Mouse (Mus musculus): ENCODE measurements around the gene Birc3. TPM values are rescaled to one million over a fixed set of nuclear protein-coding genes. Genes with fewer than 3 reads are reported as not detected.

The Birc3 gene
- total and polyA plus RNA-seq, 2 experiments from 2014 or later = 1.5 to 2.3 TPM

DNA sequence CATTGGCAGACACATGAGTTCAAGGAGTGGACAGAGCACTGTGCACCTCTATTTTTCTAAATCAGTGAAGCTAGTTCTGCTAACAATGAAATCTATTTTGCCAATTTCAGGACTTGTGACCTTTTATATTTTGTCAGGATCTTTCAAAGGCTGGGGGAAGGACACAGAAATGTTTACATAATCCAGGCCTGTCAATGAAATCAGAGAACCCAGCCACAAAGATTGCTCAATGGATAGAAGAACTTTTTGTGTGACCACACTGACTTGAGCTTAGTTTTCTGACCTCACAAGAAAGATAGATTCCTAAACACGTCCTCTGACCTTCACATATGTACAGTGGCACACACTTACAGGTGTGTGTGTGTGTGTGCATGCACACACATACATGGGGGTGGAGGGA is 18.2 kb upstream of the Birc3 start:
- no peaks in the 10 kb centered on the region for H3K4me1 ChIP-seq (ENCODE audit: insufficient read depth, low read length)
- no peak for TF ChIP-seq CTCF (IDR thresholded peaks at IDR 0.05)
- no peak overlapping the region for H3K27ac ChIP-seq (ENCODE audit: low read depth, low read length)
- no peak overlapping the region for H3K4me2 ChIP-seq (ENCODE audit: low read depth, low read length, poor library complexity, severe bottlenecking)
- no peak overlapping the region for H3K9ac ChIP-seq (replicated peaks; ENCODE audit: low read length, poor library complexity, severe bottlenecking)
- no peak for DNase-seq (ENCODE audit: low spot score)
- H3K9me3 ChIP-seq (ENCODE audit: low read length) = no peaks in the 10 kb centered on the region
- H3K36me3 ChIP-seq (ENCODE audit: insufficient read depth, low read length) = no peaks in the 10 kb centered on the region
- no peaks in the 10 kb centered on the region for H3K27me3 ChIP-seq (ENCODE audit: insufficient read depth, low read length)
- H3K4me3 ChIP-seq (ENCODE audit: low read depth, low read length) = no peak overlapping the region
- WGBS = 82% methylated on average over 1 of the region's 1 CpGs
- ATAC-seq (ENCODE audit: low FRiP score) = no peak

GRCm38 (mm10) chr9:7884346-7884745 is 11.4 kb upstream of the Birc3 start:
- Histone ChIP-seq H3K4me1 (ENCODE audit: insufficient read depth, low read length) (no peaks in the 10 kb centered on the region), H3K9ac (replicated peaks; ENCODE audit: low read length, poor library complexity, severe bottlenecking) (no peak overlapping the region), H3K4me2 (ENCODE audit: low read depth, low read length, poor library complexity, severe bottlenecking) (no peak overlapping the region), H3K36me3 (ENCODE audit: insufficient read depth, low read length) (no peaks in the 10 kb centered on the region), H3K4me3 (ENCODE audit: low read depth, low read length) (no peak overlapping the region), H3K27ac (ENCODE audit: low read depth, low read length) (no peak overlapping the region), H3K27me3 (ENCODE audit: insufficient read depth, low read length) (no peaks in the 10 kb centered on the region), H3K9me3 (ENCODE audit: low read length) (no peaks in the 10 kb centered on the region)
- TF ChIP-seq CTCF (IDR thresholded peaks at IDR 0.05) = no peak
- ATAC-seq (ENCODE audit: low FRiP score) = no peak
- 97% methylated on average over 3 of the region's 3 CpGs for WGBS
- no peak for DNase-seq (ENCODE audit: low spot score)

DNA sequence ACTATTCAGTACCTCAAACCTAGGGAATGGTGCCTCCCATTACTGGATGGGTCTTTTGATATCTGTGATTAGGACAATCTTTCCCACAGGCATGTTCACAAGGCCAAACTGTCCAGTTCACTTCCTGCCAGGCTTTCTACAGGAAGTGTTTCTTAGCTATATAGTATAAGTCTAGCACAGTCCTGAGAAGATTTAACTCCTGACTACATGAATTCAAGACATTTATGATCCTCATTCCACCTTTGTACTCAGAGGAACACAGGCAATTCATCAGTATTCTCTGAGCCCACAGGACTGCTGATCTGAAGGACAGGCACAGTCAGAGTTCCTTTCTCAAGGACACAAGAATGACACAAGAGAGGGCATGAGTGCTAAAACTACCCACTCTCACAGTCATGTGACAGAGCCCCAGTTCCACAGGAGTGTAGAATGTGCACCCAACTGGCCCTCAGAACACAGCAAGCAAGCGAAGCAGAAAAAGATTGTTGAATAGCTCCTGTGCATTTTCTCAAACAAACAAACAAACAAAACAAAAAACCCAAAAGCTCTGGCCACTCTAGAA is 9.4 kb upstream of the Birc3 start:
- Histone ChIP-seq H3K9ac (replicated peaks; ENCODE audit: low read length, poor library complexity, severe bottlenecking) (no peak overlapping the region), H3K27me3 (ENCODE audit: insufficient read depth, low read length) (no peaks in the 10 kb centered on the region), H3K27ac (ENCODE audit: low read depth, low read length) (no peak overlapping the region), H3K36me3 (ENCODE audit: insufficient read depth, low read length) (no peaks in the 10 kb centered on the region), H3K4me2 (ENCODE audit: low read depth, low read length, poor library complexity, severe bottlenecking) (no peak overlapping the region), H3K4me3 (ENCODE audit: low read depth, low read length) (no peak overlapping the region), H3K9me3 (ENCODE audit: low read length) (no peaks in the 10 kb centered on the region), H3K4me1 (ENCODE audit: insufficient read depth, low read length) (no peaks in the 10 kb centered on the region)
- WGBS = 96% methylated on average over 1 of the region's 1 CpGs
- DNase-seq (ENCODE audit: low spot score) (no peak), ATAC-seq (ENCODE audit: low FRiP score) (no peak)
- TF ChIP-seq CTCF (IDR thresholded peaks at IDR 0.05) = no peak

DNA sequence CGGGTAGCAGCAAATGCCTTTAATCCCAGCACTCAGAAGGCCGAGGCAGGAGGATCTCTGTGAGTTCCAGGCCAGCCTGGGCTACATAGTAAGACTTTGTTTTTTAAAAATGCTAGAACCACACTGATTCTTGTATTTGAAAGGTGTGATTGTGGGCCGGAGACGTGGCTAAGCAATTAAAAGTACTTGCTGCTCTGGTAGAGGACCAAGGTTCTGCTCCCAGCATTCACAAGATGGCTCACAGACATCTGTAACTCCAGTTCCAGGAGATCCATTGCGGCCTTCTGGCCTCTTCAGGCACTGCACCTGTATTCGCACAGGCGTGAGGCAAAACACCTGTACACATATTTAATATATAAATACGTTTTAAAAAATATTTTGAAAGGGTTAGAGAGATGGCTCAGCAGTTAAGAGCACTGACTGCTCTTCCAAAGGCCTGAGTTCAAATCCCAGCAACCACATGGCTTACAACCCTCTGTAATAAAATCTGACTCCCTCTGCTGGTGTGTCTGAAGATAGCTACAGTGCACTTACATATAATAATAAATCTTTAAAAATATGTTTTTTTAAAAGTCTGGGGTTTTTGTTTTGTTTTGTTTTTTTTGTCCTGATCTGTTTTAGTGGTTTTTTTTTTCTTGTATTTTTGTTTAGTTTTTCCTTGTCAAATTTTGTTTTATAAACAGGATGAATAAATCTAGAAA is 675 bp upstream of the Birc3 start:
- no peak overlapping the region for H3K27ac ChIP-seq (ENCODE audit: low read depth, low read length)
- H3K27me3 ChIP-seq (ENCODE audit: insufficient read depth, low read length) = no peaks in the 10 kb centered on the region
- DNase-seq (ENCODE audit: low spot score) (no peak), ATAC-seq (ENCODE audit: low FRiP score) (no peak)
- no peak overlapping the region for H3K4me2 ChIP-seq (ENCODE audit: low read depth, low read length, poor library complexity, severe bottlenecking)
- H3K4me1 ChIP-seq (ENCODE audit: insufficient read depth, low read length) = no peaks in the 10 kb centered on the region
- no peaks in the 10 kb centered on the region for H3K36me3 ChIP-seq (ENCODE audit: insufficient read depth, low read length)
- no peak overlapping the region for H3K9ac ChIP-seq (replicated peaks; ENCODE audit: low read length, poor library complexity, severe bottlenecking)
- no peak; the same call in 1 of the 2 replicates for TF ChIP-seq CTCF (IDR thresholded peaks at IDR 0.05)
- H3K9me3 ChIP-seq (ENCODE audit: low read length) = no peaks in the 10 kb centered on the region
- WGBS = 95% methylated on average over 8 of the region's 8 CpGs
- H3K4me3 ChIP-seq (ENCODE audit: low read depth, low read length) = no peak overlapping the region

DNA sequence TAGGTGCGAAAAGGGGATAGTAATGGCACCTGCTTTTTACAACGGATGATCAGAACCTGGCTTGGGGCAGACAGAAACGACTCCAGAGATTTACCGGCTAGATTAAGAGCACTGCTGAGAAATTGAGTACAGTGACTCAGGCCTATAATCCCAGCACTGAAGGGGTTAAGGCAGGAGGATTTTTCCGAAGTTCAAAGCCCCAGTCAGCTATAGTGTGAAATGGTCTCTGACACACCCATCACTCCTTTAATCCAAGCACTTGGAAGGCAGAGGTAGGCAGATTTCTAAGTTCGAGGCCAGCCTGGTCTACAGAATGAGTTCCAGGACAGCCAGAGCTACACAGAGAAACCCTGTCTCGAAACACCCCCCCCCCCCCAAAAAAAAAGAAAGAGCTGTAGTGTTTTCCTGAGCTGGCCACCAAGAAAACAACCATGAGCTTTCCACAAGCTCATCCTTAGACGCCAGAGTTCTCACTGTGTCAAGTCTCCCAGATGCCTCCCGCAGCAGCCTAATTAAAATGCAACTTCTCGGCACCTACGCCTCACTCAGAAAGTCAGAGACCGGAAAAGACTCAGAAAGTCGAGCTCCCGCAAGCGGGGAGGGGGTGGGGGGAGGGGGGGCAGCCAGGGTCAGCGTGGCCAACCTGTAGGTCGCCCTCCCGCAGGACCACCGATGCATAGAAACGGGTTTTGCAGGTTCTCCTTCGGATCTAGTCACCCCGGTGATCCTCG is 777 bp downstream of the Birc3 start:
- 17% methylated on average over 23 of the region's 23 CpGs for WGBS
- H3K4me3 ChIP-seq (ENCODE audit: low read depth, low read length) = peak overlapping the region; percentile 43
- H3K4me2 ChIP-seq (ENCODE audit: low read depth, low read length, poor library complexity, severe bottlenecking) = peak overlapping the region; percentile 98
- no peak for TF ChIP-seq CTCF (IDR thresholded peaks at IDR 0.05)
- H3K4me1 ChIP-seq (ENCODE audit: insufficient read depth, low read length) = no peaks in the 10 kb centered on the region
- DNase-seq (ENCODE audit: low spot score) = peak; percentile 8
- H3K27ac ChIP-seq (ENCODE audit: low read depth, low read length) = no peak overlapping the region
- ATAC-seq (ENCODE audit: low FRiP score) = peak; percentile 20; the same call in 1 of the 2 replicates
- H3K27me3 ChIP-seq (ENCODE audit: insufficient read depth, low read length) = no peaks in the 10 kb centered on the region
- H3K9me3 ChIP-seq (ENCODE audit: low read length) = no peaks in the 10 kb centered on the region
- no peaks in the 10 kb centered on the region for H3K36me3 ChIP-seq (ENCODE audit: insufficient read depth, low read length)
- H3K9ac ChIP-seq (replicated peaks; ENCODE audit: low read length, poor library complexity, severe bottlenecking) = peak overlapping the region; percentile 60
